Mouse (Mus musculus): ENCODE results near the gene Cdr2l.

DNA sequence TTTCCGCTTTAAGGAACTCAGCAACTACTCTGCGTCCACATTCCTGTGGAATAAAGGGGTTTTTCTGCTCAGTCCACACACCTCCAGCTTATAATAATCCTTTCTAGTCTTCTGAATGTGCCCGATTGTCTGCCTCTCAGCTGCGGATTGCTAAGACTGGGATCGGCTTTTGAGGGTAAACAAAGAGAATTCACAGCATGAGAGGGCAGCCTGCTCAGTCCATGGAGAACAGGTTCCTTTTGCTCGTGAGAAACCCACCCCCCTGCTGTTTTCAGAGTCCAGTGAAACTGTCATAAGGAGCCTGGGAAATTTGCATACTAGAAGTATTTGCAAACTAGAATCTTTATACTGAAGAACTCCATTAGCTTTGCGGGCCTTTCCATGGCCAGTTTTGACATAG lies 27.8 kb downstream of the Cdr2l start:
- no peak for TF ChIP-seq CTCF (IDR thresholded peaks at IDR 0.05; ENCODE audit: low read depth, low read length)
- TF ChIP-seq POLR2A (IDR thresholded peaks at IDR 0.05; ENCODE audit: extremely low read depth, insufficient read depth, low read length), result no peak
